Mouse (Mus musculus) telencephalon, adult 2 months (tissue): ENCODE data around the gene Coq8a.

ENCODE experiments used
- DNase-seq: peaks from one replicate; pipeline ENCODE4 v3.0.0-alpha.2; 2011; ENCODE audit warnings: low read depth, low spot score

Coq8a gene

GRCm38 (mm10) chr1:180175167-180175566 is 24.2 kb downstream of the Coq8a start:
- no peak for DNase-seq

GRCm38 (mm10) chr1:180174718-180175117 is 24.7 kb downstream of the Coq8a start:
- DNase-seq, result no peak

- no peak for DNase-seq
Measured at GRCm38 (mm10) chr1:180173017-180173416, 26.4 kb downstream of the Coq8a start.

- no peak for DNase-seq
Measured at GRCm38 (mm10) chr1:180172600-180172999, 26.8 kb downstream of the Coq8a start.

GRCm38 (mm10) chr1:180171883-180172282 is 27.5 kb downstream of the Coq8a start:
- no peak for DNase-seq

GRCm38 (mm10) chr1:180170071-180170470 is 29.3 kb downstream of the Coq8a start:
- no peak for DNase-seq

GRCm38 (mm10) chr1:180169161-180169560 is 30.2 kb downstream of the Coq8a start:
- no peak for DNase-seq

GRCm38 (mm10) chr1:180168294-180168693 is 31.1 kb downstream of the Coq8a start:
- DNase-seq, result no peak

- DNase-seq, result no peak
Measured at GRCm38 (mm10) chr1:180166533-180166932, 32.9 kb downstream of the Coq8a start.

- DNase-seq, result no peak
Measured at GRCm38 (mm10) chr1:180162986-180163385, 36.4 kb downstream of the Coq8a start.

- DNase-seq, result no peak
Measured at GRCm38 (mm10) chr1:180161566-180162355, 37.6 kb downstream of the Coq8a start.

GRCm38 (mm10) chr1:180161160-180161559 is 38.2 kb downstream of the Coq8a start:
- no peak for DNase-seq

GRCm38 (mm10) chr1:180160545-180160944 is 38.9 kb downstream of the Coq8a start:
- DNase-seq, result no peak

GRCm38 (mm10) chr1:180158648-180159047 is 40.8 kb downstream of the Coq8a start:
- DNase-seq, result no peak

GRCm38 (mm10) chr1:180151191-180151590 is 48.2 kb downstream of the Coq8a start:
- no peak for DNase-seq

- no peak for DNase-seq
Measured at GRCm38 (mm10) chr1:180148563-180148962, 50.8 kb downstream of the Coq8a start.

- DNase-seq, result no peak
Measured at GRCm38 (mm10) chr1:180148036-180148435, 51.4 kb downstream of the Coq8a start.

GRCm38 (mm10) chr1:180140970-180141369 is 58.4 kb downstream of the Coq8a start:
- DNase-seq, result no peak

- DNase-seq, result no peak
Measured at GRCm38 (mm10) chr1:180139158-180139557, 60.2 kb downstream of the Coq8a start.

- DNase-seq, result no peak
Measured at GRCm38 (mm10) chr1:180132187-180132586, 67.2 kb downstream of the Coq8a start.

GRCm38 (mm10) chr1:180131402-180131801 is 68.0 kb downstream of the Coq8a start:
- no peak for DNase-seq

GRCm38 (mm10) chr1:180128077-180128792 is 71.2 kb downstream of the Coq8a start:
- no peak for DNase-seq

- DNase-seq, result no peak
Measured at GRCm38 (mm10) chr1:180118233-180118632, 81.2 kb downstream of the Coq8a start.
